Mouse (Mus musculus) midbrain, embryonic 11.5 days (tissue): Measurements from ENCODE around the gene Trmt13. TPM values are rescaled to one million over a fixed set of nuclear protein-coding genes. Genes with fewer than 3 reads are reported as not detected.

Source experiments
- ATAC-seq: fragments of 200-750 bp; cut with Nextera tagmentation; 2 replicates; pipeline ENCODE4 v1.8.0; 2017; ENCODE audit warnings: moderate TSS enrichment, moderate library complexity; ENCODE audit not compliant: low FRiP score
- DNase-seq: peaks from one replicate; pipeline ENCODE4 v3.0.0; 2015; ENCODE audit warnings: low spot score; ENCODE audit errors: missing footprints
- H3K27ac ChIP-seq: fragments of 300-500 bp; sonication (generic); 2 replicates; pipeline ENCODE4 v1.5.1; 2014; ENCODE audit warnings: low read depth, low read length
- H3K27me3 ChIP-seq: fragments of 300-500 bp; sonication (generic); 2 replicates; pipeline ENCODE4 v1.6.1; 2014; ENCODE audit warnings: mild to moderate bottlenecking, low read length, moderate library complexity, mixed read lengths; ENCODE audit not compliant: control insufficient read depth, insufficient read depth
- H3K36me3 ChIP-seq: fragments of 300-500 bp; sonication (generic); 2 replicates; pipeline ENCODE4 v1.6.1; 2014; ENCODE audit warnings: mild to moderate bottlenecking, low read length, moderate library complexity, mixed read lengths; ENCODE audit not compliant: control insufficient read depth, insufficient read depth
- H3K4me1 ChIP-seq: fragments of 300-500 bp; sonication (generic); 2 replicates; pipeline ENCODE4 v1.6.1; 2014; ENCODE audit warnings: low read length; ENCODE audit not compliant: control insufficient read depth, insufficient read depth
- H3K4me2 ChIP-seq: fragments of 300-500 bp; sonication (generic); 2 replicates; pipeline ENCODE4 v1.6.1; 2014; ENCODE audit warnings: mild to moderate bottlenecking, moderate library complexity
- H3K4me3 ChIP-seq: fragments of 300-500 bp; sonication (generic); 2 replicates; pipeline ENCODE4 v1.5.1; 2014; ENCODE audit warnings: low read depth, low read length
- H3K9ac ChIP-seq: fragments of 300-500 bp; sonication (generic); 2 replicates; pipeline ENCODE4 v1.6.1; 2014; ENCODE audit warnings: low read length
- H3K9me3 ChIP-seq: fragments of 300-500 bp; sonication (generic); 2 replicates; pipeline ENCODE4 v1.6.1; 2016; ENCODE audit warnings: low read length; ENCODE audit not compliant: control insufficient read depth
- WGBS: fragments of 180-500 bp; shearing (Covaris S2); extraction: QIAGEN DNeasy Blood & Tissue Kit; methylation state at CpG from one replicate; pipeline ENCODE4 v1.1.7; 2014; 5-methylcytosine and 5-hydroxymethylcytosine counted together
- polyA plus RNA-seq: library from polyadenylated mRNA; unstranded; fragments of >200 nt; fragmentation: Nextera tagmentation; extraction: Ambion mirVana; gene quantifications from 2 replicates; pipeline ENCODE4 v1.2.1, GENCODE M21; 2014

The Trmt13 gene
- polyA plus RNA-seq, 1 experiment from 2014 or later = 23.5 TPM

- no peaks in the 10 kb centered on the region for H3K9me3 ChIP-seq
- H3K4me3 ChIP-seq = no peak overlapping the region
- 86% methylated on average over 5 of the region's 5 CpGs for WGBS
- no peak overlapping the region for H3K4me2 ChIP-seq
- no peak overlapping the region for H3K27ac ChIP-seq
- peak; percentile 75 for DNase-seq
- H3K36me3 ChIP-seq = no peaks in the 10 kb centered on the region
- ATAC-seq = no peak
- H3K4me1 ChIP-seq = peaks cover 2% of the 10 kb centered on the region; the same call in 1 of the 2 replicates
- H3K27me3 ChIP-seq = no peaks in the 10 kb centered on the region
- H3K9ac ChIP-seq = no peak overlapping the region
Measured at GRCm38 (mm10) chr3:116653278-116653945, 39.0 kb upstream of the Trmt13 start.

GRCm38 (mm10) chr3:116652033-116652446, 37.7 kb upstream of the Trmt13 start:
- no peak overlapping the region for H3K4me2 ChIP-seq
- ATAC-seq (0 out of 2 replicates have a peak, but pooled peaks have one; percentile 38), DNase-seq (peak; percentile 76)
- H3K9me3 ChIP-seq = no peaks in the 10 kb centered on the region
- no peaks in the 10 kb centered on the region for H3K27me3 ChIP-seq
- no peaks in the 10 kb centered on the region for H3K36me3 ChIP-seq
- H3K4me1 ChIP-seq = peaks cover 2% of the 10 kb centered on the region; the same call in 1 of the 2 replicates
- no peak overlapping the region for H3K27ac ChIP-seq
- WGBS = 74% methylated on average over 3 of the region's 3 CpGs
- no peak overlapping the region for H3K9ac ChIP-seq
- H3K4me3 ChIP-seq = no peak overlapping the region

DNA sequence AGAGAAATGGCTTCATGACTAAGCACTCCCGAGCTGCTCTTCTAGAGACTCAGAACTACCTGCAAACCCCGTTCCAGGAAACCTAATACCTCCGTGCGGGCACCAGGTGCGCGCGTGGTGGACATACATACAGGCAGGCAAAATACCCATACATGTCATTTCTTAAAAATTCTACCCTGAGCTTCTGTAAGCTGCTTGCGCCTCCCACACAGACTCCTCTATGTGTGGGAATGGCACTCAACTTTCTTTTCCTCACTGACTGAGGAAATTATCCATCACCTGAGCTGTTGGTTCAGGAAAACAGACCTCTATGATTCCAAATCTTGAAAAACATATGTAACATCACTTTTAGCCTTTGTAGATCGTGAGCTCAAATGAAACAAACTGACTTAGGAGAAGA, 36.3 kb upstream of the Trmt13 start:
- no peak overlapping the region for H3K4me3 ChIP-seq

DNA sequence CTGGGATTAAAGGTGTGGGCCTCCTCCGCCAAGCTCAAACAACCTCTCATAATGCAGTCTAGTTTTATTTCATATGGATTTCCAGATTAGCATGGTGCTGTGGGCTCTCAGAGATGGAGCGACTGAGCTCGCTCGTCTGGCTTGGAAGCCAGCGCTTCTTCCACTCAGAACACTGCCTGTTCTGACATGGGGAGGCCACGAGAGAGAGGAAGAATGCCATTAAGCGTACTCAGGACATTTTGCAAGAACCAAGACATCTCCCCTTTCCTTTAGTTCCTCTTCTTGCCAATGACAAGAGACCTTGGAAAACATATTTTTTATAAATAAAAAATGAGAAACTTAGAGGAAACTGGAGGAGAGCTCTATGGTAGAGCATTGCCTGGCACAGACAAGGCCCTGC, 34.4 kb upstream of the Trmt13 start:
- Histone ChIP-seq H3K4me3 (no peak overlapping the region), H3K4me2 (no peak overlapping the region), H3K27me3 (no peaks in the 10 kb centered on the region), H3K27ac (no peak overlapping the region), H3K4me1 (no peaks in the 10 kb centered on the region), H3K36me3 (peaks cover 5% of the 10 kb centered on the region; the same call in 1 of the 2 replicates), H3K9ac (no peak overlapping the region), H3K9me3 (no peaks in the 10 kb centered on the region)
- ATAC-seq (no peak), DNase-seq (no peak)
- 94% methylated on average over 7 of the region's 7 CpGs for WGBS

More for the DNA sequence above, 36.3 kb upstream of the Trmt13 start:
- WGBS = 95% methylated on average over 9 of the region's 9 CpGs
- no peak overlapping the region for H3K9ac ChIP-seq
- H3K4me1 ChIP-seq = no peaks in the 10 kb centered on the region
- DNase-seq (no peak), ATAC-seq (no peak)
- H3K9me3 ChIP-seq = no peaks in the 10 kb centered on the region
- H3K4me2 ChIP-seq = no peak overlapping the region
- no peak overlapping the region for H3K27ac ChIP-seq
- H3K36me3 ChIP-seq = no peaks in the 10 kb centered on the region
- no peaks in the 10 kb centered on the region for H3K27me3 ChIP-seq

DNA sequence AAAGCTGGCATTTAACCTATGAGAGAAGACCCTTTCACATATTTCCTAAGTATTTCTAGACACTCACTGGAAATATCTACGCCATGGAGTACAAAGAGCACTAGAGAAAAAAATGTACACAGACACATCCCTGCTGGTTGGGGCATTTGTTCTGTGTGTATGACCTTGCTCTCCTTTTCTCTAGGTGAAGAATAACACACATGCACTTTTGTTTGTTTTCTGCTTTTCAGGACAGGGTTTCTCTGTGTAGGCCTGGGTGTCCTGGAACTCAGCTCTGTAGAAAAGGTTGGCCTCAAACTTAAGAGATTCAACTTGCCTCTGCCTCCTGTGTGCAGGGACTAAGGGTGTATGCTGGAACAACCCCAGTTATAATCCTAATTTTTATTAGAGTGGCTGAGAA, 32.0 kb upstream of the Trmt13 start:
- Histone ChIP-seq H3K27me3 (no peaks in the 10 kb centered on the region), H3K36me3 (peaks cover 9% of the 10 kb centered on the region), H3K27ac (no peak overlapping the region), H3K4me1 (no peaks in the 10 kb centered on the region), H3K9ac (no peak overlapping the region), H3K4me3 (no peak overlapping the region), H3K9me3 (no peaks in the 10 kb centered on the region), H3K4me2 (no peak overlapping the region)
- DNase-seq (peak; percentile 51), ATAC-seq (no peak)
- WGBS = 95% methylated on average over 1 of the region's 1 CpGs

DNA sequence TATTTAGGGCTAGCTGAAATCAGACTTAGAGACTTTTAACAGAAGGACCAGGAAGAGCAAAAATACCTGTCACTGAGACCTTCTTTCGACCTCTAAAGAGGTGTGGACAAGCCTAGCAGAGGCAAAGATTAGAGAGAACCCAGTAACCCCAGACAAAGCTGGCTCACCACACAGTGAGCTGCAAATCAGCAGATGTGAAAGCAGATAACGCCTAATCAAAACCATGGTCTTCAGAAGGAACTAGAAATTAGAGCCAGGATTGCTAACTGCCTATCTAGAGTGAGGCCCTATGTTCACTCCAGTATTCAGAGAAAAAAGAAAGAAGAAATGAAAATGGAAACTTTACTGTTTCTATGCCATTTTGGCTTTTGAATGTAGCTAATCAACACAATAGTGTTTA, 28.0 kb upstream of the Trmt13 start:
- Histone ChIP-seq H3K4me3 (no peak overlapping the region), H3K4me1 (no peaks in the 10 kb centered on the region), H3K9ac (no peak overlapping the region), H3K27ac (no peak overlapping the region), H3K36me3 (peaks cover 18% of the 10 kb centered on the region), H3K4me2 (no peak overlapping the region), H3K27me3 (no peaks in the 10 kb centered on the region), H3K9me3 (no peaks in the 10 kb centered on the region)
- DNase-seq = no peak
- WGBS = 99% methylated on average over 2 of the region's 2 CpGs
- no peak for ATAC-seq

- ATAC-seq (no peak), DNase-seq (no peak)
- Histone ChIP-seq H3K4me3 (no peak overlapping the region), H3K27me3 (no peaks in the 10 kb centered on the region), H3K27ac (no peak overlapping the region), H3K4me1 (no peaks in the 10 kb centered on the region), H3K36me3 (peaks cover 18% of the 10 kb centered on the region), H3K9me3 (no peaks in the 10 kb centered on the region), H3K9ac (no peak overlapping the region), H3K4me2 (no peak overlapping the region)
- WGBS = 97% methylated on average over 6 of the region's 6 CpGs
Measured at GRCm38 (mm10) chr3:116641811-116642371, 27.5 kb upstream of the Trmt13 start.

- Histone ChIP-seq H3K4me1 (no peaks in the 10 kb centered on the region), H3K27me3 (no peaks in the 10 kb centered on the region), H3K4me3 (no peak overlapping the region), H3K9me3 (no peaks in the 10 kb centered on the region), H3K4me2 (no peak overlapping the region), H3K9ac (no peak overlapping the region), H3K27ac (no peak overlapping the region), H3K36me3 (peaks cover 18% of the 10 kb centered on the region)
- ATAC-seq (no peak), DNase-seq (no peak)
- WGBS = 75% methylated on average over 1 of the region's 1 CpGs
Measured at GRCm38 (mm10) chr3:116640024-116640423, 25.6 kb upstream of the Trmt13 start.

DNA sequence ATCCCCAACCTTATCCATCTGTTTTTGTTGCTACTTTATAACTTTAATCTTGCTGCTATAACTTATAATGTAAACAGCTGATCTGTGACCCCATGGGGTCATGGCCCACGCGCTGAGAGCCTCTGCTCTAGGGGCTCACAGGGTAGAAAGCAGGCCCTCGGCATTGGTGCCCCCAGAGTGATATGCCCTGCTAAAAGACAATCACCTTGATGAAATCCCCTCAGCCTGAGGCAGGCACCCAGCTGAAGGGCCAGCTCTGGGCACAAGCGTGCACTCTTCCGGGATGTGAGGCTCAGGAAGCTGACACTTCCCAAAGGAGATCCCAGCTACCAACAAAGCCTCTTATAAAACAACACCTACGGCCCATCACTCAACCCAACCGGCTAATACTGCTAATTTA, 24.2 kb upstream of the Trmt13 start:
- no peak overlapping the region for H3K4me3 ChIP-seq
- H3K27me3 ChIP-seq = no peaks in the 10 kb centered on the region
- WGBS = 98% methylated on average over 7 of the region's 7 CpGs
- H3K4me1 ChIP-seq = no peaks in the 10 kb centered on the region
- no peaks in the 10 kb centered on the region for H3K9me3 ChIP-seq
- DNase-seq (no peak), ATAC-seq (no peak)
- no peak overlapping the region for H3K9ac ChIP-seq
- no peak overlapping the region for H3K27ac ChIP-seq
- peaks cover 21% of the 10 kb centered on the region for H3K36me3 ChIP-seq
- no peak overlapping the region for H3K4me2 ChIP-seq
